Mouse (Mus musculus): ENCODE measurements around the gene Gm3468.
"Not testable (repeated sequence)": the region's sequence is repeated elsewhere in the genome, so short reads cannot be mapped to it uniquely, and the experiment has no call there.

The Gm3468 gene

DNA sequence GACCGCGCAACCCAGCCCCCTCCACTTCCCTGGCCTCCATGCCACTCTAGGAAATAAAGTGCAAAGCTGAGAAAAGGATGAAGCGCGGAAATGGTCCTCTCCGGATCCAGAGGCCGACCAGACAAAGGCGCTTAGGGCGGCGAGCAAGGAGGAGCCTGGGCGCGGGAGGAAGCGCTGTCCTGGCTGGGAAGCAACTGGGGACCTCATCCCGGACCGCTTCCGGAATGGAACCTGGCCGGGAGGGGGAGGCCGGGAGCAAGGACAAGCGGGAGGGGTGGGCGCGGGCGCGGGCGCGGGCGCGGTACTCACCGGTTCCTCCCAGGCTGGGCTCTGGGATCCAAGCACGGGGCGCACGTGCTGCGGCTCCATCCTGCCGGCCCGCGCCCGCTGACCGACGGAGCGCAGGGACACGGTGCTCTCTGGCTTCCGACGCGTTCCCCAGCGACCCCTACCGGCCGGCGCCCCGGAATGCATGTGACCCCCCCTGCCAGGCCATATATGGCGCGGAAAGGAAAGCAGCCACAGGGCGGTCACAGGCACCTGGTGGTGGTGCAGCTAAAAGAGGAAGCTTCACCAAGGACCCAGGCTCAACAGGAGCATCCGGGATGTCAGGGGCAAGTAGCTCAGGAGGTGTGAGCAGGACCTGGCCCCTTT is at the start of gene Gm3468:
Gene Gm3468 (minus strand): TSS at position 394 of the 654 bp plus-strand sequence.
- DNase-seq (ENCODE audit: low read depth, low spot score) = peak; percentile 1

DNA sequence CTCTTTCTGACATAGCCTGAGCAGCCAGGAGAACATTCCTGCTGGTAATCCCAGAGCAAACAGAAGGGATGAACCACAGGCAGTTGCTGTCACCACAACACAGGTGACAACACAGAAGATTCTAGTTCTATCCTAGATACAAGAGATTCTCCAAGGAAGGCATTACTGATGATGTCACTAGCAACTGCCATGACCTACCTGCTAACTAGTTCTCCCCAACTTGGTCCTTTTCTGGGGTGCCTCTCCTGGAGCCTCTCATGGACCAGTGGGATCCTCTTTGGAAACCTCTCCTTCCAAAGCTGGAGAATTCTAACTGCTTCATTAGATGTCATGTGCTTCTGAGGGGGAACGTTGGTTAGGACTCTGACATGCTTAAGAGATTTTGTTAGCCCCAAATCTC is 17.2 kb upstream of the Gm3468 start, which contains the start of gene Gm3476:
Gene Gm3476 (minus strand): TSS at position 101 of the 400 bp plus-strand sequence.
- DNase-seq (ENCODE audit: low read depth, low spot score) = not testable (repeated sequence)

DNA sequence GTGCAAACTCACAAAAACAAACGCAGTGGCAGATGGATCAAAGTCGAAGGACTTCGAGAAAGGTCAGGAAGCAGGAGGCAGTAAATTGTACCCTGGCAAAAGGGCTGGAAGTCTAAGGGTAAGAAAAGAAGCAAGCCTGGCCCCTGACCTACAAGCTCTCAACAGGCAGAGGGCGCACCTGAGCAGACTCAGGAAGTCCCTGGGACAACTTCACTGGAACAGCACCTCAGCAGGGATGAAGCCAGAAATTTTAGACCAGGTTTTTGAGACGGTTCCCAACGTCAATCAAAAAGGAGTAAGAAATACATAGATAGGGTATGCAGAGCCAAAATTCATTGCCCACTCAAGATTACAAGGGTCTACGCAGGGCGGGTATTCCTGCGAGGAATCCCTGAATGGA is 965 bp downstream of the Gm3468 start:
- not testable (repeated sequence) for DNase-seq (ENCODE audit: low read depth, low spot score)

DNA sequence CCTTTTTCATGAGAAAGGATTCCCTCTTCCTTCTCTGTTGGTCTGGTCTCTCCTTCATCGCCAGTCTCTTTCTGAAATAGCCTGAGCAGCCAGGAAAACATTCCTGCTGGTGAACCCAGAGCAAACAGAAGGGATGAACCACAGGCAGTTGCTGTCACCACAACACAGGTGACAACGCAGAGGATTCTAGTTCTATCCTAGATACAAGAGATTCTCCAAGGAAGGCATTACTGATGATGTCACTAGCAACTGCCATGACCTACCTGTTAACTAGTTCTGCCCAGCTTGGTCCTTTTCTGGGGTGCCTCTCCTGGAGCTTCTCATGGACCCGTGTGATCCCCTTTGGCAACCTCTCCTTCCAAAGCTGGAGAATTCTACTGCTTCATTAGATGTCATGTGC is 14.6 kb downstream of the Gm3468 start, which contains the start of gene Gm8206:
Gene Gm8206 (minus strand): TSS at position 101 of the 400 bp plus-strand sequence.
- DNase-seq (ENCODE audit: low read depth, low spot score) = not testable (repeated sequence)

DNA sequence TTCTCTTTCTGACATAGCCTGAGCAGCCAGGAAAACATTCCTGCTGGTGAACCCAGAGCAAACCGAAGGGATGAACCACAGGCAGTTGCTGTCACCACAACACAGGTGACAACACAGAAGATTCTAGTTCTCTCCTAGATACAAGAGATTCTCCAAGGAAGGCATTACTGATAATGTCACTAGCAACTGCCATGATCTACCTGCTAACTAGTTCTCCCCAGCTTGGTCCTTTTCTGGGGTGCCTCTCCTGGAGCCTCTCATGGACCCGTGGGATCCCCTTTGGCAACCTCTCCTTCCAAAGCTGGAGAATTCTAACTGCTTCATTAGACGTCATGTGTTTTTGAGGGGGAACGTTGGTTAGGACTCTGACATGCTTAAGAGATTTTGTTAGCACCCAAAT is 50.3 kb downstream of the Gm3468 start, which contains the start of gene Gm6337:
Gene Gm6337 (minus strand): TSS at position 101 of the 400 bp plus-strand sequence.
- DNase-seq (ENCODE audit: low read depth, low spot score) = not testable (repeated sequence)

All from telencephalon, adult 2 months (tissue).